Mouse (Mus musculus): Measurements from ENCODE around the gene Rbmx2.

The Rbmx2 gene

DNA sequence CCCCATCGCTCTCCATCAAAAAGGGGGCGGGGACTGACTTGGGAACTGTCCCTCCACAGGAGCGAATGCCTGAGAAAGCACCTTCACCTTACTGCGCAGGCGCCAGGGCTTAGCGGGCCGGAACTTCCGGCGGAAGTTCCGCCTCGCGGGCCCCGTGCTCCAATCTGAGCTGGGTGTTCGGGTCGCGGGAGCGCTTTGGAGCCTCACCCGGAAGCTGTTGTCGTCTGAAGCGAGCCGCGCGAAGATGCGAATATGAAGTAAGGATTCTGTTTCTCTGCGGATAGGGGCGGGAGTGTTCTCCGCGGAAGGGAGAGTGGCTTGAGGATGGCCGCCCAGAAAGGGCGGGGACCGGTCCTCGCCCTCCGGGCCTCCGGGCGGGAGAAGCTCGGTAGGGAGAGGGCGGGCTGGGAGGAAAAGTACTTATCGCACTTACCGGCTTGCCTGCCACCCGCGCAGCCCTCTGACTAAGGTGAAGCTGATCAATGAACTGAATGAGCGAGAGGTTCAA lies at the start of gene Rbmx2:
Gene Rbmx2 (plus strand): TSS at position 141 of the 508 bp plus-strand sequence.
- DNase-seq, result peak; percentile 85

DNA sequence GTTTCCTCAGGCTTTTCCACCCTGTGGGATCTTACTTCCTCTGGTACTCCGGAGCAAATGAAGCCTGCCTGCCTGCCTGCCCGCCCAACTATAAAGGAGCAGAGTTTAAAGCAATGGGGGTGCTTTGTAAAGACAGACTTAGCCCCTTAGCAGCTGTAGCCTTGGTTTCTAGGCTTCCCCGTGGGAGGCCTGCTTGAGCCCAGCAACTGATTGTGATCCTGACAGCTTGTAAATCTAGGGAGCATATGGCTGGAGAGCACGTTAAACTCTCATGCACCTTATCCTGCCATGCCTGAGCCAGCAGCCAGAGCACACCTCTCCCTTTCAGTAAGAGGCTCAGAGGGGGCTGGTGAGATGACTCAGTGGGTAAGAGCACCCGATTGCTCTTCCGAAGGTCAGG lies 28.0 kb upstream of the Rbmx2 start:
- DNase-seq, result no peak

DNA sequence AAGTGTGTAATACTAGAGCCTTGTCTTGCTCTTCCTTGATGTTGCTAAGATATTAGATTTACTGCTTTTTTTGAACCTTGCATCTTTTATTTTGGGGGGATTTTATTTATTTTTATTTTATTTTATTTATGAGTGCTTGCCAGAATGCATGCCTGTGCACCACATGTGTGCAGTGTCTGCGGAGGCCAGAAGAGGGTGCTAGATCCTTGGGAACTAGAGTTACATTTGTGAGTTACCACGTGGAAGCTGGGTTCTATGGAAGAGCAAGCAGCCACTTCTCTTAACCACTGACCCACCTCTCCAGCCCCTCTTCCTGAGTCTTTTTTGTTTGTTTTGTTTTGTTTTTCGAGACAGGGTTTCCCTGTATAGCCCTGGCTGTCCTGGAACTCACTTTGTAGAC lies 25.2 kb upstream of the Rbmx2 start:
- no peak for DNase-seq

DNA sequence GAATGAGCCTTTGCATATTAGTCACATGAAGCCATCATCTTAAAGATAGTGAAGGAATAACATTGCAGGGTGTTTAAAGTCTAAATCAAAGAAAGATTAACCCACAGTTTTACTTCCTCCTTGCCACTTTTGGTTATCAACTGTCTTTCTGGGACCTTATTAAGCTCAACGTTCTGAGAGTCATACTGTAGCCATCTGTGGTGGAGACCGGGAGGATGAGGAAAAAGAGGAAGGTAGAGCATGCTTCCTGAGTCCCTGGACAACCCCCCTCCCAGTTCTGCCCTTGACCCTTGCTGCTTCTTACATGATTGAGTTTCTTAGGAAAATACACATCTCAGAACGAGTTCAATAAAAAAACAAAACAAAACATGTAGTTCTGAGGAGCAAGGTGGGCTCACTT lies 23.1 kb upstream of the Rbmx2 start:
- DNase-seq, result no peak

DNA sequence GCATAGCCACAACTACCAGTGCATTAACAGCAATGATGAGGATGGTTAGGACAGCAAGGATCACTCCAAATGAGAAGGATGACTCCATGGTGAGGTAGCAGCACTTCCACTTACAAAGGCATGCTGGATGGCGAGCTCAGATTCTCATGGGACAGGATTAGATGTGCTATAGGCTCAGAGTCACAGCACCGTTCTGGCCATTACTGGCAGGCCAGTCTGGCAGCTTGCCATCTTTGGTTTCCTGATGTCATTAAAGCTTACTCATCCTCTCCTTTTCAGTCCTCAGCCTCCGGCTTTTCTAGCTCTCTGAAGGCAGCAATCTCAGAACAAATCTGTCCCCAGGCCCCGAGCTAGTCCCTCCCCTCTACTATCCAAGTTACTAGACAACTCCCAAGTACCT lies 20.6 kb upstream of the Rbmx2 start, which contains the start of gene Gpr119:
Gene Gpr119 (minus strand): TSS at position 308 of the 400 bp plus-strand sequence.
- no peak for DNase-seq

DNA sequence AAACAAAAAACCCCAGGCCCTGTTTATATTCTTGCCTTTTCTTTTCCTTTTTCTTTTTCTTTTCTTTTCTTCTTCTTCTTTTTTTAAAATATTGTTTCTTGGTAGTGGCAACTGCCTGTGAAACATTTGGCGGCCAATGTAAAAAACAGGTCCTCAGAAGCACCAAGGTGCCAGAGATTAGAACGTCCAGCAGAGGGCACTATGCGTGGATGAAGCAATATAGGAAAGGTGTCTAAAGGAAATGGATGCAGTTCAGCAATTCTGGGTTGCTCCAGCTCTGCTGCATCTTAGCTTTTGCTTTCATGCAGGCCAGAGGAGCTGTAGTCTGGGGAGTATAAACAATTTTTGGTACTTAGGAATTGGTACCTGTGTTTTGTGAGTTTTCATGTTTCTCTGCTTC lies 11.4 kb upstream of the Rbmx2 start:
- DNase-seq, result peak; percentile 37

DNA sequence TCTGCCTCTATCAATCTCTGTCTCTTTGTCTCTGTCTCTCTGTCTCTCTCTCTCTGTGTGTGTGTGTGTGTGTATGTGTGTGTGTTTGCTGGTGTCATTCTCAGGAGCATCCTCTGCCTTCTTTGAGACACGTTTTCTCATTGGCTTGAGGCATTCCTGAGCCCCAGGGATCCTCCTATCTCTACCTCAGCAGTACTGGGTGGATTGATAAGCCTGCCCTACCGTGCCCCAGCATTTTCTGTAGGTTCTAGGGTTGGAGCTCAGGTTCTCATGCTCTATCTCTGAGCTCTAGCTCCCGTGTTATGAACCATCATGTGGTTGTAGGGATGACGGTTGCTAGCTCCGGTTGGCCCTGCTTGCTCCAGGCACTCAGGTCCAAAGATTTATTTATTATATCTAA lies 10.9 kb upstream of the Rbmx2 start:
- DNase-seq, result no peak

DNA sequence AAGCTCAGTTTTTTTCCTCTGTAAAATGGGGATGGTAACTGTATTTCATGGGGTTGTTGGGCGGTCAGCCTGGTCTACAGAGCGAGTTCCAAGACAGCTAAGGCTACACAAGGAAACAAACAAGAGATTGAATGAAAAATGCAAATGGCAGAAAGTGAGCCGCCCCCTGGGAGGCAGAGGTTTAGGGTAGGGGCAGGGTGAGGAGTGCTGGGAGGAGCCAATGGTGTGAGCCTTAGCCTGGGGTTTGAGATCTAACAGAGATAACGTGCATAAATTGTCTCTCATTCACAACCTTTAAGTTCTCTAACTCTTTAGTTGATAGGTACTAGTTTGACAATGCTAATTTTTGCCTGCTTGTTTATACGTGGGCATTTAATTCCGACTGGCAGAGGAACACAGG lies 344 bp upstream of the Rbmx2 start:
- DNase-seq, result no peak

DNA sequence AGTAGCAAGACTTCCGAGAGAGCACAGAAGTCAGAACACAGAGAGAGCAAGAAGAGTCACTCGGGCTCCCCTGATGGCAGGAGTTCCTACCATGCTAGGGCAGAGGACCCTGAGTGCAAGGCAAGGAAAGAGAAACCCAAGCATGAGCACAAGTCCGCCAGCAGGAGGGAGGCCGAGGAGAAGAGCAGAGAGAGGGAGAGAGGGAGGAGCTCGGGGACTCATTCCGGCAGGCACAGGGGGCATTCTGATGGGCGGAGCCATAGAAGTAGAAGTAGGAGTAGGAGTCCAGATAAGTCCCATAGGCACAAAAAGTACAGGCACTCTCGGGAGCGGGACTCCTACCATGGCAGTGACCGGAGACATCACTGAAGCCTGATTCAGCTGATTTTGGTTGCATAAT lies 14.9 kb downstream of the Rbmx2 start:
- no peak for DNase-seq

DNA sequence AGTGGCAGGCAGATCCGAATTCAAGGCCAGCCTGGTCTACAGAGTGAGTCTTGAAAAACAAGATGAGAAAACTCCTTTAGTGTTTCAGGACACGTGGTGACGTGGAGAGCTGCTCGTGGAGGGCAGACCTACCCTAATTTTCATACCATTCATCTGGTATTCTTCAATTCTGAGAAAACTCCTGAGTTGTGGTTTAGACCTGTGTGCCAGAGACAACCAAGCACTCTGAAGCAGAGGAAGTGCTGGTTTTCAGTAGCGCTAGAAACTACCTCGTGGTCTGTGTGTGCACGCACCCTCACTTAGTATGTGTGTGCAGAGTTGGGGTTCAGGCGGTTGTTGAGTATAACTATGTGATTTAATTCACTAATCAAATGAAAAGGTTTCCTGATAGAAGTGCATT lies 18.0 kb downstream of the Rbmx2 start:
- DNase-seq, result no peak

DNA sequence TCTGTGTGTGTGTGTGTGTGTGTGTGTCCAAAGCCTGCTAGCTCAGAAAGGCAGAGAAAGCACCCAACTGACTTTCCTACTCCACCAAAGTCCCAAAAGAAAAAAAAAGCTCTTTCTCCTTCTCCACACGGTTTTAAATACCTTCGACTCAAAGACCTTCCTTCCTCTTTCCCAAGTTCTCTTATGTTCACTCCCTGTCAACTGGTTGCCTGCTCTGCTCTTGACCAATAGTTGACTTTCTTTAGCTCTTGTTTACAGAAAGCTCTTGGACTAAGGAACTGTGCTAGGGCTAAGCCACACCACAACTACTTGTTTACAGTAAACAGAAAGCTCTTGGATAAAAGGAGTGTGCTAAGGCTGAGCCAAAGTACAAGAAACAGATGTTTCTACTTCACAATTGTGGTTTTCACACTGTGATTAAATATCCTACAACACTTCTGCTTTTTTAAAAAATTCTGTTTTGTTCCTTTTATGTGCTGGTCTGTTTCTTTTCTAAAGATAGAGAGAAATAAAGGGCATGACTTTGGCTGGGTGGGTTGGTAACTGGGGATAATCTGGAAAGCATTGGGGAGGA lies 60.0 kb downstream of the Rbmx2 start:
- no peak for DNase-seq

Data from lung, postnatal 14 days (tissue).